Mouse (Mus musculus): ENCODE data around the gene Tent5d.
A peak's percentile ranks its signal among the peaks of the same experiment; 100 is the strongest.

DNA sequence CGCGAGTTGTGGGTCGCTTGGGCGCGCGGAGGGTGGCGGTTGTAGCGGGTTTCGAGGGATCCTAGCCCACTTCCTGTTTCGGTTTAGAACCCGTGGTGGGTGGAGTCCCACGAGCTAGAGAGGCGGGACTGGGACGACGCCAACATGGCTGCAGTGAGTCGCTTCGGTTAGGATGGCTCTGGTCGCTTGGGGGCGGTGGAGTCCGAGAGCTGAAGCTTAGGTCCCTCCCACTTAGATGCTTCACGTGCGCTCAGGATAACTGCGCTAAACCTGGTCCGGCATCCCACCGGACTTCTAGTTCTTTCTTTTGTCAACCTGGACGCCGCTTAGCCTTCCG, 23.8 kb downstream of the Tent5d start, which contains the start of gene 2610002M06Rik:
- TF ChIP-seq CTCF (IDR thresholded peaks at IDR 0.05; ENCODE audit: low read depth) (peak; percentile 78), EP300 (IDR thresholded peaks at IDR 0.05; ENCODE audit: low read depth) (no peak)
